Comparison of ENCODE assay signal across 18 mouse cellular contexts in the genomic region with DNA sequence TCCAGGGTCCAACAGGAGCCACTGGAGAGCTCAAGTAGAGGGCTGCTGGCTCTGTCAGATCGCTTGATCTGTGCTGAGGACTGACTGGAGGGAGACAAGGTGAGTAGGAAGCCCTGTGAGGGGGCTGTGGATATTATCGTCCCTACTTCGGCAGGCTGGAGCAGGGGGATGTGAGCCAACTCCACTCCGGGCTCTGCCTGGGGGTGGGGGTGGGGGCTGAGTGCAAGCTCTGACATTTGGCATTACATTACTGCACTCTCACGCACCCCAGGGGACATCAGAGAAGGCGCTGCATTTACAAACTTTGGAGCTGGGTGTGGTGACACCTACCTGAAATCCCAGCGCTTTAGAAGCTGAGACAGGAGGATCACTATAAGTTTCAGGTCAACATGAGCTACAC. TPM values are rescaled to one million over a fixed set of nuclear protein-coding genes. Genes with fewer than 3 reads are reported as not detected.
DNase-seq lines count a peak whose midpoint lies in the region; TF ChIP-seq lines count a peak whose summit lies in the region.
"Had no signal": no experiment of that assay in that cellular context is flagged by ENCODE, and none has a peak within 500 bp of the region (broad histone marks: within the 10 kb centered on the region; RNA-seq: fewer than 3 reads in every experiment).

No protein-coding gene starts in this region.

- intact Hi-C loops in left cerebral cortex, adult 2 months (cut with DNase I), result loop anchor here (2.0 kb wide), 1 partner anchor 23 kb away; no protein-coding TSS in a partner anchor

- DNase-seq in cerebellum, adult 9-11 months, result peak; percentile 56
- DNase-seq in cerebellum, postnatal 4 days (ENCODE audit: low spot score in 2 of 2), result no peak
- DNase-seq in left cerebral cortex, adult 2 months (ENCODE audit: extremely low spot score in 1 of 2, low spot score in 2 of 2), result no peak
- DNase-seq in left cerebral cortex, adult 8-10 months (ENCODE audit: low spot score in 2 of 2), result no peak
- peak; percentile 47 for DNase-seq in ES-CJ7 (ENCODE audit: low read depth, low spot score)
- DNase-seq in kidney, postnatal 25 days, result no peak
- DNase-seq: adrenal gland, adult 2 months; adrenal gland, postnatal 10 days; adrenal gland, postnatal 25 days; cerebellum, adult 11 months; cerebellum, adult 2 months; cerebellum, adult 9-10 months; embryo, embryonic 11 days had no signal

- no peak overlapping the region for H3K4me3 ChIP-seq in left cerebral cortex, adult 2 months
- H3K4me3 ChIP-seq: embryonic facial prominence, embryonic 15.5 days; erythroblast, embryonic 14.5 days; forebrain, embryonic 12.5 days had no signal

- TF ChIP-seq CTCF in left cerebral cortex, adult 2 months (IDR thresholded peaks at IDR 0.05), result no peak

- peak overlapping the region; percentile 97; the same call in 1 of the 2 replicates for H3K27ac ChIP-seq in left cerebral cortex, adult 2 months
- H3K27ac ChIP-seq: embryonic facial prominence, embryonic 13.5 days; embryonic facial prominence, embryonic 15.5 days; forebrain, embryonic 10.5 days; forebrain, embryonic 12.5 days had no signal

RNA-seq across cellular contexts. Expression of gene Atp1a3, which starts 5.8 kb away (rescaled TPM):
- 1,000 to 10,000 TPM; 1,970 to 2,141 TPM for total RNA-seq in left cerebral cortex, adult 2 months (2021)
- total RNA-seq in left cerebral cortex, adult 8-10 months (2022), result 1,000 to 10,000 TPM; 1,859 to 2,026 (median 1,901) TPM

RNA-seq across cellular contexts. Expression of gene Rabac1, which starts 39.0 kb away (rescaled TPM):
- total RNA-seq in left cerebral cortex, adult 2 months (2021), result 100 to 1,000 TPM; 287 TPM
- 100 to 1,000 TPM; 322 to 333 (median 326) TPM for total RNA-seq in left cerebral cortex, adult 8-10 months (2022)

Comparison
In these comparisons a context has a peak if more than half of its experiments do, and no peak if none do; other contexts are left out.
1. DNase-seq: peak in cerebellum, adult 9-11 months (single experiment) and ES-CJ7 (single experiment); none in cerebellum, postnatal 4 days (0 of 2), left cerebral cortex, adult 2 months (0 of 2), left cerebral cortex, adult 8-10 months (0 of 2) and kidney, postnatal 25 days (0 of 2).